Mouse (Mus musculus) megakaryocyte, embryonic 14.5 days (primary cell): ENCODE data around the gene Itm2c.

Source experiments
- FLI1 ChIP-seq: IDR thresholded peaks from 2 replicates; pipeline ENCODE4 v1.6.1; 2012; ENCODE audit warnings: low read length, inconsistent platforms, mixed read lengths
- GATA1 ChIP-seq: IDR thresholded peaks from 3 replicates; pipeline ENCODE4 v1.6.1; 2012; ENCODE audit warnings: mixed read lengths, low read length, inconsistent platforms, borderline replicate concordance

DNA sequence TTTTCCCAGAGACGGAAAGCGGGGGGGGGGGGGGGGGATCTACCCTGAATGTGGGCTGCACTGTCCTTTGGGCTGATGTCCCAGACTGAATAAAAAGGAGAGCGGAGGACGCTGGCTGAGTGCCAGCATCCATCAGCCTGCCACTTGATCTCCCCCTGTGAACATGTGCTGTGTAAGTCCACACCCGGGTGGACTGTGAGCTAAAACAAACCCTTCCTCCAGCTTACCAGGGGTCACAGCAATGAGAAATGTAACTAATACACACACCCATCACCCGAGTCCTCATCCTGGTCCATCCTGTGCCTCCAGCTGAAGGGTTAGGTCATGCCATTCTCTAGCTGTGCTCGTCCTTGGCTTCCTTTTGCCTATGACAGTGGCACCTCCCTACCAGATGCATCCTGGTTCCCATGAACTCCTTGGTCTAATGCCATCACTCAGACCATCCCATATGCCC is 8.1 kb downstream of the Itm2c start:
- TF ChIP-seq GATA1, result no peak
- no peak for TF ChIP-seq FLI1
